Mouse (Mus musculus) ovary, adult 18-20 months (tissue): ENCODE data around the gene Cox5a.

ENCODE experiments used
- DNase-seq: peaks from one replicate; pipeline ENCODE4 v3.0.0; 2022; ENCODE audit warnings: low spot score, mixed read lengths

Cox5a gene

GRCm38 (mm10) chr9:57521056-57521911 is at the start of gene Cox5a:
TSS of gene Cox5a (plus strand) at chr9:57521274.
- DNase-seq: peak; percentile 90

- peak; percentile 64 for DNase-seq
Measured at GRCm38 (mm10) chr9:57485774-57486173, 35.3 kb upstream of the Cox5a start.

GRCm38 (mm10) chr9:57487807-57488206 is 33.3 kb upstream of the Cox5a start:
- no peak for DNase-seq

- DNase-seq: no peak
Measured at GRCm38 (mm10) chr9:57493532-57493931, 27.5 kb upstream of the Cox5a start.

GRCm38 (mm10) chr9:57494970-57495369 is 26.1 kb upstream of the Cox5a start:
- no peak for DNase-seq

- DNase-seq: no peak
Measured at GRCm38 (mm10) chr9:57497236-57497635, 23.8 kb upstream of the Cox5a start.

GRCm38 (mm10) chr9:57498536-57498935 is 22.5 kb upstream of the Cox5a start:
- no peak for DNase-seq

- DNase-seq: no peak
Measured at GRCm38 (mm10) chr9:57501452-57501851, 19.6 kb upstream of the Cox5a start.

- no peak for DNase-seq
Measured at GRCm38 (mm10) chr9:57501861-57502260, 19.2 kb upstream of the Cox5a start.

GRCm38 (mm10) chr9:57502911-57503621 is 18.0 kb upstream of the Cox5a start:
- DNase-seq: peak; percentile 22

GRCm38 (mm10) chr9:57503622-57504380 is 17.3 kb upstream of the Cox5a start, which contains the start of gene Rpp25:
TSS of gene Rpp25 (plus strand) at chr9:57504026.
- peak; percentile 65 for DNase-seq

- DNase-seq: peak; percentile 37
Measured at GRCm38 (mm10) chr9:57504381-57504700, 16.7 kb upstream of the Cox5a start.

- DNase-seq: no peak
Measured at GRCm38 (mm10) chr9:57504891-57505290, 16.2 kb upstream of the Cox5a start.

- peak; percentile 90 for DNase-seq
Measured at GRCm38 (mm10) chr9:57505700-57506099, 15.4 kb upstream of the Cox5a start.

GRCm38 (mm10) chr9:57510577-57510976 is 10.5 kb upstream of the Cox5a start:
- no peak for DNase-seq

GRCm38 (mm10) chr9:57517113-57517512 is 4.0 kb upstream of the Cox5a start:
- no peak for DNase-seq

GRCm38 (mm10) chr9:57520375-57521055 is 559 bp upstream of the Cox5a start:
- DNase-seq: no peak

- no peak for DNase-seq
Measured at GRCm38 (mm10) chr9:57522114-57522860, 1.2 kb downstream of the Cox5a start.

- DNase-seq: no peak
Measured at GRCm38 (mm10) chr9:57522861-57523246, 1.8 kb downstream of the Cox5a start.

GRCm38 (mm10) chr9:57523754-57524153 is 2.7 kb downstream of the Cox5a start:
- no peak for DNase-seq

GRCm38 (mm10) chr9:57524439-57524838 is 3.4 kb downstream of the Cox5a start:
- no peak for DNase-seq
